Mouse (Mus musculus) ES-Bruce4 (cell line): ENCODE data around the gene Tcp11l1.

Source experiments
- CTCF ChIP-seq: IDR thresholded peaks from one replicate; pipeline ENCODE4 v1.8.1; 2011; ENCODE audit warnings: low read depth, low read length
- EP300 ChIP-seq: IDR thresholded peaks from 2 replicates; pipeline ENCODE4 v1.6.1; 2011; ENCODE audit warnings: low read depth, low read length; ENCODE audit not compliant: insufficient read depth
- POLR2A ChIP-seq: IDR thresholded peaks from one replicate; pipeline ENCODE4 v1.8.1; 2011; ENCODE audit warnings: low read length; ENCODE audit not compliant: insufficient read depth

DNA sequence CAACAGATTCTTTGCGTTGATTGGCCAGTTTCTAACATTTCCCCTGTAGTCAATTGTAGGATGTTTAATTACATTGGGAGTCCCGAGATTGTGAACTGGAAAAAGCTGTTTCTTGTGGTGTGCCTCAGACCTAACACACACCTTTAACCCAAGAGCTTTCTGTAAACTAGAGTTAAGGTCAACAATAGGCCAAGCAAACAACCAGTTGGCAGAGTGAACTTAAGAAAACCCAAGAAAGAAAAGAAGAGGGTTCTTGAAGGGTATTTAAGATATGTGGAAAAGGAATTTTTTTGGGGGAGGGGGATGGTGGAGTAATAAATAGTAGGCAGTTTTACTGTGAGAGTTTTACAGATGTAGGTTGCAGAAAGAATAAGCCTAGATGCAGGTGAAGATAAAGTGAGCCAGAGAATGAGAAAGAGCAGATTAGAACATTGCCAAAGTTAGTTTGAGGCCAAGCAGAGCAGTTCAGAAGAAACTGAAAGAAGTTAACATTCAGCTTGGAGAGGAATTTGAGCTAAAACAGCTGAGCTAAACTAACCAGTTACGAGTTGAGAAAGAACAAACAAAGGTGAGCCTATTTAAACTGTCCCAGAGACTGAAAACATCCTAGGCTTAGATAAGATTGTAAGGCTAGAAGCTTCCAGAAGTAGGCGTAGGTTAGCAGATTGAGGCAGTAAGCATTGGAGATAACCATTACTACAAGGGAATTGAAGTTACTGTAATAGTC lies 95.8 kb downstream of the Tcp11l1 start:
- no peak for TF ChIP-seq EP300
- TF ChIP-seq POLR2A, result no peak
- TF ChIP-seq CTCF, result no peak
